Mouse (Mus musculus) erythroblast, embryonic 14.5 days (primary cell): Measurements from ENCODE around the gene Spata7.

Source experiments
- GATA1 ChIP-seq: IDR thresholded peaks from 2 replicates; pipeline ENCODE4 v1.6.1; 2012; ENCODE audit warnings: low read length, inconsistent platforms, mixed read lengths
- TAL1 ChIP-seq: IDR thresholded peaks from 3 replicates; pipeline ENCODE4 v1.6.1; 2012; ENCODE audit warnings: low read length, inconsistent platforms, mixed read lengths

DNA sequence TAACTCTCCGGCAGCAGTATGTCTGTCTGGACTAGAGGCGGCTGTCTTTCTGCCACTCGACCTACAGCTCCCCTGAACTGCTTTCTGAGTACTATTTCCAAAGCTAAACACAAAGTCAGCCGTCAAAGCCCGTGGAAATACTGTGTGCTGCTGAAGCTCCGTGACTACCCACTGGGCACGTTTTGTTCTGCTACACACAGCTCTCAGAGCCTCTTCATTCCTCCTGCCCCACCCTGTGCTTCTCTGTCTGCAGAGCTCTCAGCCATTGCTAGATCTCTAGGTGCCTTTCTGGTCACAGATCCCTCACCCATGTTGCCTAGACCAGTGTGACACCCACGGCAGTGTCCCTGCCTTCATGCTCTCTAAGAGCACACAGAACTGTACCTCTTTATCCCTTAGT, 62.3 kb downstream of the Spata7 start:
- TF ChIP-seq TAL1 (no peak), GATA1 (no peak)
